Mouse (Mus musculus) c-Kit-positive CD71-positive TER-119-negative erythroid progenitor cells, embryonic 14.5 days (primary cell): ENCODE measurements around the gene F13a1.
A peak's percentile ranks its signal among the peaks of the same experiment; 100 is the strongest.

Experiments
- DNase-seq: peaks from one replicate; pipeline ENCODE4 v3.0.0-alpha.2; 2013; ENCODE audit warnings: low read depth

The F13a1 gene

DNA sequence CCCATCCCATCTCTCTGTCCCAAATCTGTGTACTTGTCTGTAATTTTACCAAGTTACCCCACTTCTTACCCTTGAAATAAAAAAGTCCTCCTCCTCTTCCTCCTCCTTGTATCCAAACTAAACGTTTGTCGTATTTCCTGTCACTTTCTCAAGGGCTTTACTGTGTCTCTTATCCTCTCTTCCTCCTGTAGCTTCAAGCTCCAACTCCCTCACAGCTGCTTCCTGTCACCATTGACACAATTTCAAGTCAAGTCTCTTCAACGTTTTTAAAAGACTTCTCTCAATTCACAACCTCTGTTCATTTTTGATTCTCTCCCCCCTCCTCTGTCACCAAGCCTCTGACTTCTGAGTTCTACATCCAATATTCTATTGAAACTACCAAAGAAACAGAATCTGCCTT lies at the start of gene F13a1:
TSS of gene F13a1 (minus strand) at position 119 of the 400 bp plus-strand sequence.
- no peak for DNase-seq

GRCm38 (mm10) chr13:37091620-37092019 lies 41.6 kb upstream of the F13a1 start:
- DNase-seq = no peak

DNA sequence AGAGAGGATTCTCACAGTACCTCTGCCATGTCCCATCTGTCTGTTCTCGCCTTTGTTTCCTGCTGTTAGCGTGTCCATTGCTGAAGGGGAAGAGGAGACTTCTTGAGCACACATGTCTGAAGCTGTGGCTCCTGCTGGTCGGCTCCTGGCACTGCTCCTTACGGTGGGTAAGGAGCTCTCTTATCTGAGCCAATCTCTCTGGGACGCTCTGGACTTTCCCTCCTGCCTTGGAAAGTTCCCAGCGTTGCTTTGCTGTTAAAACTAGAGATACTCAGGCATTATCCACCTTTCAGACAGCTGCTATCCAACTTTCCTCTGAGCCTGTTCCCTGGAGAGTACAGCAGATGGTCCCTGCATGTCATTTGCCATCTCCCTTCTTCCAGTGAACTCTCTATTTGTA lies 39.1 kb upstream of the F13a1 start:
- DNase-seq = no peak

GRCm38 (mm10) chr13:37081506-37082241 lies 31.6 kb upstream of the F13a1 start:
- DNase-seq = no peak

- no peak for DNase-seq
These were observed 21.3 kb upstream of the F13a1 start for GRCm38 (mm10) chr13:37071390-37071789.

DNA sequence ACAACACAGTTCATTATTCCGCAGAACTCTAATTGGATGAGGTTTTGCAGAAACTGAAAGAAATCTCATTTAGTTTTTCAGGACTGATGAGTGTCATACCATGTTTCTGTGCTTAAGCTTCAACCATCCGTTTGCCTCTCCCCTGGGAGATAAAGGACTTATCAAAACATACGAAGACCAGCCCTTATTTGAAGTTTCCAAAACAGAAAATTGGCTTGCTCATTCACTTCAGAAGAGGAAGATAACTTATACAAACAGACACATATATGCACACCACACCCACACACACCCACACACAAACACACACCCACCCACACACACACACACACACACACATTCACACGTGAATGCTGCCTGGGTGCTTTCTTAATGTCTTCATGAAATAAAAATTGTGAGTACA lies 20.8 kb upstream of the F13a1 start:
- DNase-seq = peak; percentile 8

- DNase-seq = no peak
These were observed 10.8 kb upstream of the F13a1 start for GRCm38 (mm10) chr13:37060810-37061209.

- DNase-seq = no peak
These were observed 6.6 kb upstream of the F13a1 start for GRCm38 (mm10) chr13:37056662-37057061.

GRCm38 (mm10) chr13:37049631-37050030 lies 413 bp downstream of the F13a1 start:
- DNase-seq = no peak

- DNase-seq = no peak
These were observed 1.0 kb downstream of the F13a1 start for GRCm38 (mm10) chr13:37049018-37049417.

DNA sequence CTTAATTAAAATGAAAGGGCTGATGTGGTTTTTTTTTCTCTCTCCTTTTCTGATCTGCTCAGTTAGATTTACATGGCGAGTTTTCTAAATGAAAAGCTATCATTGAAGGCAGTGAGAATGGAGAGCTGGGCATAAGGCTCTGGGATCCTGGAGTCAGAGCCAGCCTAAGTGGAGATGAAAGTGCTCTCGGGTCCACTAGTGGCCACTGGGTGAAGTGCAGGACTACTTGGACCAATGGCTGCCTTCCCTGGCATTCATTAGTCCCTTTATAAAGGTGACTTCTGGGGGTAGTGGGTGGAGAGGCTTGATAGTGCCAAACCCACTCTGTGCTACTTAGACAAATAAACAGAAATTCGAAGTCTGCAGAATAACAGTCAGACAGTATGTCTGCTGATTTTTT lies 5.0 kb downstream of the F13a1 start:
- DNase-seq = peak; percentile 1

DNA sequence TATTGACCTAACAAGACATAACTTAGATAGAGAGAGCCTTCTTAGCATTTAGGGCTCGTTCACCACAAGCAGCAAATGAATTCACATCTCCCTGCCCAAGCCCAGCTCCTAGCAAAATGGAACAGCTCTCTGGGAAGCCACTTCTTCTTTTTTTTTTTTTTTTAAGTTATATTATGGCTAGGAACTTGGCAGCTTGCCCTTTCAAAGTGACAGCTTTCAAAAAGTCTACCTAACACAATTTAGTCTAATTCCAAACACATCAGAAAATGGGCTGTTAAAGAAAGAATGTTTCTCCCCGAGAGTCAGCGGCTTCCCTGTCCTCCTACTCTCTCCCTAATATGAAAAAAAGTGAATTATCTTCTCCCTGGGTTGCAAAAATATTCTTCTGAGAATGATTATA lies 15.3 kb downstream of the F13a1 start:
- DNase-seq = no peak

DNA sequence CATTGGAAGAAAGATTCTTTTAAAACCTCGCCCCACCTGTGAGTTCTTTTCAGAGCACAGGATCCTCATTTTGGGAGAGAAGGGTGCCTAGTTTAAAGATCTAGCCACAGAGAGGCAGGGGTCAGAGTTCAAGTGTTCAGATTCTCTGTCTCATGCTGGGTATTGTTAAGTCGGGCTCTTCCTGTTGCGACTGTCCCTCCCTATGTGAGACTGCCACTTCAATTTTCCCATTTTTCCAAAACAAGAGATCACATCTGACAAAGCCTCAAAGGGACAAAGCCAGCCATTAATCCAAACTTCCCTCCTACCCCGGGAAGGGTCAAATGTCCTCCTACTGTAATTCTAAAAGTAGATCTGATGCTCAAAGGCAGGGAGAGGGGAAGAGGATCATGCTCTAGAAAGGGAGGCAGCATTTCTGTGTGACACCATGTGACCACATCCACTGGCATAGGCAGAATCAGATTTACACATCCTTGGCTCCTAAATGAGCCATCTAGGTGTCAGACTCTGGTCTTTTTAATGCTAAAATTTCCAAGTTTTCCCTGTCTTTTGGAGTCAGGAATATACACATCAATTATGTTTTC lies 24.0 kb downstream of the F13a1 start:
- DNase-seq = no peak

DNA sequence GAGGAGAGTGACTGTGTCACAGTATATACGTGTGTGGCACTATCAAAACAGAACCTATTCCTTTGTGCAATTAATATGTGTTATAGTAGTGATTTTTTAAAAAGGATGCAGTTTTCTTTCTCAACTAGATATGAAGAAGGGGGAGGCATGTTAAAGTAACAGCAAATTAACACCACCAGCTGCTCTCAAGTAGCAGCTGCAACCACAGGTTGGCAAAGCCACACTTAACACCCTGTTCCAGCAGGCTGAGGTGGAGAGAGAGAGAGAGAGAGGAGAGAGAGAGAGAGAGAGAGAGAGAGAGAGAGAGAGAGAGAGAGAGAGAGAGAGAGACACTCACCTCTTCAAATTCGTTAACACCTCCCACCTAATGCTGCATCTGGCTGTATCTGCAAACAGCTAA lies 28.5 kb downstream of the F13a1 start:
- DNase-seq = no peak

GRCm38 (mm10) chr13:37010771-37011170 lies 39.3 kb downstream of the F13a1 start:
- DNase-seq = no peak

DNA sequence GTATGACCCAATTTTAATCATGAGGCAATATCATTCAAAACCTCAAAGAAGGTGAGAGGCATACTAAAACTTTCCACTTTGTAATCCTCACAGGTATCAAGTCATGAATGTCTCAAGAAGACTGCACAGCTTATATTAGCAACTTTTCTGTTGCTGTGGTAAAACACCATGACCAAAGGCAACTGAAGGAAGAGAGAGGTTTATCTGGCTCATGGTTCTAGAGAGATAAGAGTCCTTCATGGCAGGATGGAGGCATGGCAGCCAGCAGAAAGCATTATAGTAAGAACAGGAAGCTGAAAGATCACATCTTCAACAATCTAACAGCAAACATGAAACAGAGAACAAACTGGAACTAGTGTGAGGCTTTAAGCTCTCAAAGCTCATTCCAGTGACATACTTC lies 43.8 kb downstream of the F13a1 start:
- DNase-seq = no peak

DNA sequence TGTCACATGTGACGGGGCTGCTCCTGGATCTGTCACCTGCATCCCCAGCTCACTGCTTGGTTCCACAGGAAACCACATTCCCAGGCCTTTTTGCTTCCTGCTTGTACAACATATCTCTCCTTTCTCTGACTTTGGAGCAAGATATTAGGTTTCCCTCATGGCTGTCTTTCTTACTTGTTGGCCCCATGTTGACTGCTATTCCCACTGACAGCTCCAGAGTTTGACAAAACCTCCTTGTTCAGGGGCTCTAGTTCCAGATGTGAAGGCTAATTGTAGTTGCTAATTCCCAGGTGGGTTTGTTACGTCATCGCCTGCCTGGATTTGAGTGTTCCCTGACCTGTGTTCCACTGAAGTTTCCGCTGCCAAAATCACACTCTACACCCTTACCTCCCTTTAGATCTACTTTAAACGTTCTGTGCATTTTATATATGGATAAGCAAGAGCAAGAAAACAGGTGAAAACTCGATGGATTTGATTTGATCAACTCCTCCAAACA lies 50.8 kb downstream of the F13a1 start:
- DNase-seq = no peak

DNA sequence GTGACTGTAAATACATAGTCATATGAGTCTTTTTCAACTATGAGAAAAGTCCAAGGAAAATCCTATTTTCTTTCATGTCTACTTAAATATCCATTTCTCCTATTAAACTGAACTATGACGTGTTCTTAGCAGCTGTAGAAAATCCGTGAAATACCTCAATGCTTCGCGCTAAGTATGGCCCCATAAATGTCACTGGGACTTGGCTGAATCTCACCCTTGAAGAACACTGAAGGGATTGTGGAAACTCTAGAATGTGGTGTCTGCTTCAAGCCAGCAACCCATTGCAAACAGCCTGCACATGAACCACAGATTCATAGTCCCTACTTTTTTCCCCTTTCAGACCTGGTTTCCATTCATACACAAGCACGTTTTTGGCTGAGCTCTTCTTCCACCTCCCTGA lies 56.5 kb downstream of the F13a1 start:
- no peak for DNase-seq

DNA sequence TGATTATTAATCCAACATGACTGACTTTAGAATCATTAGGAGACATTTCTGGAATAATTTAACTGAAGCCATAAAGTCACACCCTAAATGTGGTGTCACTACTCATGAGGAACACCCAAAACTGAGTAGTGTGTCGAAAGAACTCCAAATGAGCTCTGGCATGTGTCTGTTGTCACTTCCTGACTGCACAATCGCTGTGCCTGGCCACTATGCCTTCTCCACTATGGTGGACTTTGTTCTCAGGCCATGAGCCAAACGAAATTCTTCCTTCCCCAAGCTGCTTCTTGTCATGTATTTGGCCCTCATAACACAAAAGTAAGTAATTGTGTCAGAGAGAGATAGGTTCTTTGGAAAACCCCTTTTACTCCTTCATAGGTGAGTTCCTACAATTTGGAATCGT lies 61.7 kb downstream of the F13a1 start:
- no peak for DNase-seq

GRCm38 (mm10) chr13:36973016-36973415 lies 77.0 kb downstream of the F13a1 start:
- DNase-seq = no peak

DNA sequence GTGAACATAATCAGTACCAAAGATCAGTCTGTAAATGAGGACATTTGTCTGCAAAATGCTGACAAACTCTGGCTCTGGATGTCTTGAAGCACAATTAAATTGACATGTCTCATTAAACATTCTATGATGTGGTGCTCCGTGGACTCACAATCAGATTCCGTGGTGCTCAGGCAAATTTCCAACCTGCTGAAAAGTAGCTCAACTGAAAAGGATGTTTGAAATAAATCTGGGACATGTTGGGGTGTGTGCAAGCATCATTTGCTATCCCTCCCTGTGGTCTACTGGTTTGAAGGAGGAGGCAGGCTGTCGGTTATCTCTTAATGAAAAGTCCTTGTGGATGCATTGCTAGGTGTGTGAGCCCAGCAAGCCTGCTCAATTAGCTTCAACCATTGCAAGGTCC lies 77.8 kb downstream of the F13a1 start:
- DNase-seq = no peak

- no peak for DNase-seq
These were observed 87.1 kb downstream of the F13a1 start for GRCm38 (mm10) chr13:36962926-36963325.

DNA sequence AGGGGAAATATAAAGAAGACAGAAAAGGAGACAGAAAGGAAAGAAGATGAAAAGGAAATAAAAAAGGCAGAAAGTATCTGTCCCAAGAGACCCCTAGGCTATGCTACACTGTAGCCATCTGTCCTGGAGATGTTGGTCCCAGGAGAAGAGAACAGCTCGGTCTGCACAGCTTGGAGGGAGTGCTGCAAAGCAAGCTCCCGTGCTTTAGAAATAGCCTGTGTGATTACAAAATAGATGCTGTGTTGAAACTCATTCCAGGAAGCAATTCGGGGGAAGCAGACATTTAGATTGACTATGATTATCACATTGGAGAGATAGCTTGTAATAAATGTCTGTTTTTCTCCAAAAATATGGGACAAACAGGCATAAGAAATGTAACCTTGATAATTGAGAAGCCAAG lies 91.0 kb downstream of the F13a1 start:
- no peak for DNase-seq

- DNase-seq = no peak
These were observed 95.1 kb downstream of the F13a1 start for GRCm38 (mm10) chr13:36954937-36955336.
